Mouse (Mus musculus) megakaryocyte, adult 5-6 weeks (primary cell): ENCODE results near the gene Lpp. TPM values are rescaled to one million over a fixed set of nuclear protein-coding genes. Genes with fewer than 3 reads are reported as not detected.

Experiments used
- ATAC-seq: 2 replicates; pipeline ENCODE4 v1.8.0; 2016; ENCODE audit warnings: mild to moderate bottlenecking, inconsistent platforms; ENCODE audit not compliant: poor library complexity, severe bottlenecking
- total RNA-seq, 2 experiments: library from RNA; stranded (forward) in 1 of 2; stranded (reverse) in 1 of 2; fragments of 153-499, 151-499 nt in 1 of 2; fragments of 221-1000, 200-1000 nt in 1 of 2; gene quantifications; 2 replicates each; pipeline versions ENCODE4 v1.2.3 to v1.2.4; 2015 to 2017

Gene Lpp
- total RNA-seq, 2 experiments from 2014 or later, result 3.1 to 5.1 TPM

GRCm38 (mm10) chr16:24910321-24910720 lies 517.0 kb downstream of the Lpp start:
- ATAC-seq, result no peak

- ATAC-seq, result peak; percentile 49
Measured at GRCm38 (mm10) chr16:24910834-24911233, 517.5 kb downstream of the Lpp start.

DNA sequence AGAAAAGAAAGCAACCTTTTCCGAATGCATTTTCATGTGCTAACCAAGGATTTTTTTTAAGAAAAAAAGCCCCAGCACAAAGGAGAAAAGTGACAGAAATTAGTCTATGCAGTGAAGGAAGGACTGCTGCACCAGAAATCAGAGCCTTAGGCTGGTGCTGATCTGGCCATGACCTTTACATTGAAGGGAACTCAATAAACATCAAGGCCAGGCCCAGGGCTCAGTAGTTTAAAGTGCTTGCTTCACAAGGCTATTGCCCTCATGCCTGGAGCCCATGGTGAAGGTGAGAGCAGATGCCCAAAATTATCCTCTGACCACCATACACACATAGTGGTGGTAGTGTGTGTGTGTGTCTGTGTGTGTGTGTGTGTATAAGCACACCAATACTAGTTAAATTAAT lies 519.1 kb downstream of the Lpp start:
- ATAC-seq, result no peak

- peak; percentile 64 for ATAC-seq
Measured at GRCm38 (mm10) chr16:24913021-24913420, 519.7 kb downstream of the Lpp start.

DNA sequence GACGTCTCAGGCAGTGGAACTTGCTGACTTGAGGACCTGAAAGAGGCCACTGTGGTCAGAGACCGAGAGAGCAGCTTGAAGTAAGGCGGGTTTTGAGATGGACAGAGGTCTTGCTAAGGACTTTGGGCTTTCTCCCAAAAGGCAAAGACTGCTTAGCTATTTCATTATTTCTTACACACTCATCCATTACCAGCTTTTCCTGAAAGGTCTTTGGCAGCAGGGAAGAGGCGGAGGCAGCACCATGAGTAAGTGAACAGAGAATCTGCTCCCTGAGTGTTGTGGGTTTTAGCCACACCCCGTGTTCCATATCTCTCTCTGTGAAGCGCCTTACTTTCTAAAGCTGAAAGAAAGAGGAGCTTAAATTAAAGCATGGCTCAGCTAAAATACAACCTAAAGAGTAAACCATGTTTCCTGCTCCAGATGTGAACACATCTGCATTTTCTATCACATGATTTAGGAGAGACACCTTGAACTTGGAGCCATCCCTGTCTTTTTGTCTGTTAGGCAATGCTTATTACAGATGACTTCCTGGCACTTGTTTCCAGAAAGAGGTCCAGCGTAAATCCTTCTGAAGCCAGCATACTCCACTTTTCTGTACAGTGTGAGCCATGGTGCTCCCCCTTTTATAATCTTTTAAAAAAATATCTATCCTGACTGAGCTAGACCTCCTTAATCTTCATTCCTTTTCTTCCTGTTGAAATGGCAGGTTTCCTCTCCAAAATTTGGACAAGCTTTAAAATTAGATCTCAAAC lies 520.5 kb downstream of the Lpp start:
- ATAC-seq, result no peak

DNA sequence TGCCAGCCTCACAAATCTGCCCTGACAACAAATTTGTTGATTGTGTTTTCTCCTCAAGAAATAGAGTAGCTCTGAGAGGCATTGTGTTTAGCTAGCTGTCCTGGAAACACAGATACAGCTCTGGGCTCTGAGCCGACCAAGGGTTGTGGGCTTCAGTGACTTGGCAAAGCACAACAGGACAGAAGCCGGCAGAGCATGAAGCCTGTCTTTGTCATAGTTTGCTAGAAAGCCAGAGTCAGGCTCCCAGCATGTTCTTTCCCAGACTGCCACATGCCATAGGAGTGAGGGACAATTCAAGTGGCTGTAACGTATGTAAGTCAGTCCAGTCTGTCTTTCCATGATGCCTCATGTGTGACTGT lies 521.1 kb downstream of the Lpp start:
- ATAC-seq, result no peak

- ATAC-seq, result no peak
Measured at GRCm38 (mm10) chr16:24915470-24915869, 522.2 kb downstream of the Lpp start.

GRCm38 (mm10) chr16:24919349-24920012 lies 526.2 kb downstream of the Lpp start:
- no peak for ATAC-seq

DNA sequence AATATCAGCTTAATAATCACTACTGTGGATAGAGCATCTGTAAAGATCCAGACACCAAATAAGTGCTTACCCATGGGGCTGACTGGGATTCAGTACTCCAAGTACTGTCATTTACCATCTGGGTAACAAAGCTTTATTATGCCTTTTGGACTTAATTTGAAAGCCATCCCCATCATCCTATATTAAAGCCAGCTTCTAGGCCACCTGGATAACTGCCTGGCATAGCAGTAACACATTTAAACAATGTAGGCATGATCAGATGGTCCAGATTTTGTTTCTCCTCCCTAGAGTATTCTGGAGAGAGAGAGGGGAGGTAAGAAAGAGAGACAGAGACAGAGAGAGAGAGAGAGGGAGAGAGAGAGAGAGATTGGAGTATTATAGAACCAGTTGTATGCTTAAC lies 536.8 kb downstream of the Lpp start:
- ATAC-seq, result no peak

GRCm38 (mm10) chr16:24930621-24931020 lies 537.3 kb downstream of the Lpp start:
- ATAC-seq, result no peak

- no peak for ATAC-seq
Measured at GRCm38 (mm10) chr16:24932816-24933215, 539.5 kb downstream of the Lpp start.

- ATAC-seq, result peak; percentile 93
Measured at GRCm38 (mm10) chr16:24933691-24934090, 540.4 kb downstream of the Lpp start.

GRCm38 (mm10) chr16:24941306-24942160 lies 548.2 kb downstream of the Lpp start:
- no peak for ATAC-seq

- peak; percentile 59 for ATAC-seq
Measured at GRCm38 (mm10) chr16:24943486-24944261, 550.4 kb downstream of the Lpp start.

- no peak for ATAC-seq
Measured at GRCm38 (mm10) chr16:24946356-24946755, 553.0 kb downstream of the Lpp start.

GRCm38 (mm10) chr16:24947485-24947884 lies 554.2 kb downstream of the Lpp start:
- no peak for ATAC-seq

DNA sequence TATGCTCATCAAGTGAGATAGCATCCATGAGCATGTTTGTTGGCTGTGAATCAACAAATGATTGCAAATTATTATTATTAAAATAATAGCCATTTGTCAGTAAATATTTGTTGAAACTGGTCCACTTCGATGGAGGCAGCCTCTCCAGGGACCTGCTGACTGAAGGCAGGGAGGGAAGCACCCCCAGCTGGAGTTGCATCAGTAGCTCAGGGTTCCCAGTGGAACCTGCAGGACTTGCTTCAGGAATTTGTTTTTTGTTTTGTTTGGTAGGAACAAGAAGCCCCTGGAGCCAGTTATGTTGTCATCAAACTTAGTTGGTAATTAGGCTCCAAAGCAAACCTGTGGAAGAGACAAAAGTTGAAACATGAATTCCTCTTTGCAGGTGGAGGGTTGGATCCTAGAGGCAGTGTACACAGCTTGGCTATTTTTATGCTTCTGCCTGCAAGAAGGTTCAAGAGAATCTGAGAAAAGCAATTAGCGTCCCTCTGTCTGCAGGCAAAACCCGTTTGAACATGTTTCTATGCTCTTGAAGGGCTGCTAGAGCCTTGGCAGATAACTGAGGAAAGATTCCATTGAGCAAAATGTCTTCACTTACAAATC lies 554.9 kb downstream of the Lpp start:
- ATAC-seq, result no peak

- no peak for ATAC-seq
Measured at GRCm38 (mm10) chr16:24949265-24949664, 556.0 kb downstream of the Lpp start.

GRCm38 (mm10) chr16:24950112-24950743 lies 556.9 kb downstream of the Lpp start:
- no peak for ATAC-seq

DNA sequence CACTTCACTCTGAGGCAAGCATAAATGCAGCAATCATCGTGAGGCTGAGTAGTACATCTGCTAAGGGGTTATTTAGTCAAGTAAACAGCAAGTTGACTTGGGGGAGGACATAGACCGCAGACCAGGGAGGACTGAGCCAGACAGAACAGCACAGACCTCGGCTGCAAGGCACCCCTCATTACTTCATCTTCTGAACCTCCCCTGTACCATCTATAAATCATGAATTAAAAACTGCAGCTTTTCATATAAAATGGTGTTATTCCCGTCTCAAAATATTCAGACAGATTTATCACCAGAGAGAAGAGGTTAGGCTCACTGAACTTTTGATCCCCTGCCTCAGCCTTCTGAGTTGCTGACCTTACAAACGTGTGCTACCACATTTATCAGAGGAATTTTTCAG lies 558.6 kb downstream of the Lpp start:
- ATAC-seq, result no peak
